ENCODE assay signal across 9 mouse cellular contexts in the genomic region with DNA sequence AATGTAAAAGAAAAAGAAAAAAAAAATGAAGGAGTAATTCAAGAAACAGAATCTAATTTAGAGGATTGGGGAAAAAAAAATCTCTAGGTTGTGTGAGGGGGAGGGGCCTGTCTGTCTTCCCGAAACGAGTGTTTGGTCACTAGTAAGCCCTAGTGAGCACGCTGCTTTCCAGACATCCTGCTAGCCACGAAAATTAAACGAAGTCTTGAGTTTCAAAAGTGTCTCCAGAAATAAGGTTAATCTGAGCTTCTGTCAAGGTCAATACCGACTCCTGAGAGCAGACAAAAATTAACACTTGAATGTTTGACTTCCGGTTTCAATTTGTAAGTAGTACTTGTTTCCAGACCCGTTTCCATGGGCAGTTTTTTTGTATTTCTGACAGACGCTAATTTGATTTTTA. TPM values are rescaled to one million over a fixed set of nuclear protein-coding genes. Genes with fewer than 3 reads are reported as not detected.
DNase-seq lines count a peak whose midpoint lies in the region; ATAC-seq and TF ChIP-seq lines count a peak whose summit lies in the region.
"Had no signal": no experiment of that assay in that cellular context is flagged by ENCODE, and none has a peak within 500 bp of the region (broad histone marks: within the 10 kb centered on the region; RNA-seq: fewer than 3 reads in every experiment).

No protein-coding gene starts in this region.

- H3K27ac ChIP-seq in midbrain, embryonic 11.5 days (ENCODE audit: low read depth, low read length), result no peak overlapping the region

- WGBS in midbrain, embryonic 11.5 days, result 9% methylated on average over 9 of the region's 9 CpGs

- no peaks in the 10 kb centered on the region for H3K36me3 ChIP-seq in erythroblast, embryonic 14.5 days (ENCODE audit: control insufficient read depth)
- H3K36me3 ChIP-seq in E14TG2a.4 (ENCODE audit: insufficient read depth, low read length), result no peaks in the 10 kb centered on the region
- no peaks in the 10 kb centered on the region for H3K36me3 ChIP-seq in midbrain, embryonic 11.5 days (ENCODE audit: control insufficient read depth, insufficient read depth, low read length)
- H3K36me3 ChIP-seq: G1E had no signal

- H3K9ac ChIP-seq in midbrain, embryonic 11.5 days (ENCODE audit: low read length), result no peak overlapping the region

- DNase-seq in embryo, embryonic 11 days, result peak; percentile 65
- DNase-seq in heart, postnatal 10 days, result peak; percentile 51 to 65
- peak; percentile 32 to 39 for DNase-seq in kidney, postnatal 25 days
- DNase-seq in midbrain, embryonic 11.5 days (ENCODE audit: low spot score, missing footprints), result peak; percentile 93
- DNase-seq in thymus, postnatal 14 days, result peak; percentile 52

- H3K4me1 ChIP-seq in erythroblast, embryonic 14.5 days (ENCODE audit: control insufficient read depth), result peaks cover 11% of the 10 kb centered on the region
- peaks cover 67% of the 10 kb centered on the region for H3K4me1 ChIP-seq in E14TG2a.4 (replicated peaks; ENCODE audit: low read depth, low read length)
- H3K4me1 ChIP-seq in midbrain, embryonic 11.5 days (ENCODE audit: control insufficient read depth, insufficient read depth, low read length), result peaks cover 9% of the 10 kb centered on the region

- intact Hi-C loops in heart, postnatal 10 days (cut with DNase I), result no loop called here

- peak overlapping the region; percentile 64 for H3K4me3 ChIP-seq in erythroblast, embryonic 14.5 days (replicated peaks)
- H3K4me3 ChIP-seq in E14TG2a.4 (replicated peaks; ENCODE audit: low read length), result peak overlapping the region; percentile 85
- peak overlapping the region; percentile 57 for H3K4me3 ChIP-seq in midbrain, embryonic 11.5 days (ENCODE audit: low read depth, low read length)

- H3K27me3 ChIP-seq in erythroblast, embryonic 14.5 days (ENCODE audit: control insufficient read depth), result peaks cover 12% of the 10 kb centered on the region
- peaks cover 19% of the 10 kb centered on the region; the same call in 1 of the 2 replicates for H3K27me3 ChIP-seq in E14TG2a.4 (ENCODE audit: insufficient read depth, low read length)
- H3K27me3 ChIP-seq in midbrain, embryonic 11.5 days (ENCODE audit: control insufficient read depth, insufficient read depth, low read length), result peaks cover 17% of the 10 kb centered on the region

- ATAC-seq in erythroblast, adult 5-6 weeks (replicated peaks; ENCODE audit: low FRiP score, poor library complexity, severe bottlenecking), result no peak
- no peak for ATAC-seq in midbrain, embryonic 11.5 days (ENCODE audit: low FRiP score)

- H3K4me2 ChIP-seq in midbrain, embryonic 11.5 days, result peak overlapping the region; percentile 96

- H3K9me3 ChIP-seq in erythroblast, embryonic 14.5 days (ENCODE audit: control insufficient read depth, low read length), result no peaks in the 10 kb centered on the region
- H3K9me3 ChIP-seq in E14TG2a.4 (ENCODE audit: low read length), result no peaks in the 10 kb centered on the region
- H3K9me3 ChIP-seq in midbrain, embryonic 11.5 days (ENCODE audit: control insufficient read depth, low read length), result no peaks in the 10 kb centered on the region

- no peak for TF ChIP-seq CTCF in E14TG2a.4 (conservative IDR thresholded peaks at IDR 0.05; ENCODE audit: low read length)

RNA-seq across cellular contexts. Expression of gene Stambpl1, which starts 1.1 kb away (rescaled TPM):
- polyA plus RNA-seq in erythroblast, embryonic 14.5 days (2012), result not detected in 2 replicates
- 8.6 and 12.5 TPM in 2 replicates for total RNA-seq in erythroblast, adult 5-6 weeks (2015; ENCODE audit: low replicate concordance)
- 2.9 and 9.8 TPM in 2 replicates for total RNA-seq in erythroblast, adult 5-6 weeks (2017; ENCODE audit: low replicate concordance)
- total RNA-seq in heart, postnatal 10 days (2021), result 1 to 10 TPM; 4.9 to 6.9 TPM
- 1.6 and 1.9 TPM in 2 replicates for polyA plus RNA-seq in midbrain, embryonic 11.5 days (2014; fragmentation: Nextera tagmentation; extraction: Ambion mirVana)
- polyA plus RNA-seq: G1E had no signal

RNA-seq across cellular contexts. Expression of gene Ankrd22, which starts 27.3 kb away (rescaled TPM):
- polyA plus RNA-seq in erythroblast, embryonic 14.5 days (2012), result not detected in 2 replicates
- total RNA-seq in erythroblast, adult 5-6 weeks (2015; ENCODE audit: low replicate concordance), result 4.0 and 17.5 TPM in 2 replicates
- 4.6 and 8.0 TPM in 2 replicates for total RNA-seq in erythroblast, adult 5-6 weeks (2017; ENCODE audit: low replicate concordance)
- not detected for total RNA-seq in heart, postnatal 10 days (2021)
- polyA plus RNA-seq in midbrain, embryonic 11.5 days (2014; fragmentation: Nextera tagmentation; extraction: Ambion mirVana), result not detected in 2 replicates
- polyA plus RNA-seq: G1E had no signal

Comparison
In these comparisons a context has a peak if more than half of its experiments do, and no peak if none do; other contexts are left out.
1. DNase-seq: peak in every context shown above with its lines; median percentile 93 in midbrain, embryonic 11.5 days; 65 in embryo, embryonic 11 days; 58 in heart, postnatal 10 days; 52 in thymus, postnatal 14 days; 36 in kidney, postnatal 25 days.
2. RNA of gene Ankrd22, which starts 27.3 kb away (total RNA-seq): 4.0 to 17.5 TPM in erythroblast, adult 5-6 weeks; not detected in heart, postnatal 10 days; every median in the first group is over 4 times any median in the second.
3. Peak in every context shown above with its lines, with median percentiles within 50 percentile points of each other: H3K4me3 ChIP-seq.